Mouse (Mus musculus) limb, embryonic 11.5 days (tissue): Measurements from ENCODE around the gene Mfsd12. TPM values are rescaled to one million over a fixed set of nuclear protein-coding genes. Genes with fewer than 3 reads are reported as not detected.

Experiments used
- ATAC-seq: fragments of 200-750 bp; cut with Nextera tagmentation; 2 replicates; pipeline ENCODE4 v1.8.0; 2017; ENCODE audit warnings: low read depth; ENCODE audit not compliant: insufficient number of reproducible peaks, low FRiP score, low TSS enrichment
- DNase-seq: peaks from one replicate; pipeline ENCODE4 v3.0.0-alpha.2; 2015; ENCODE audit warnings: low spot score
- H3K27ac ChIP-seq: fragments of 300-500 bp; sonication (generic); replicated peaks from 2 replicates; pipeline ENCODE4 v1.5.1; 2014; ENCODE audit warnings: low read depth, mild to moderate bottlenecking, low read length
- H3K27me3 ChIP-seq: fragments of 300-500 bp; sonication (generic); 2 replicates; pipeline ENCODE4 v1.6.1; 2014; ENCODE audit warnings: mild to moderate bottlenecking, low read length, mixed read lengths; ENCODE audit not compliant: control insufficient read depth, insufficient read depth
- H3K36me3 ChIP-seq: fragments of 300-500 bp; sonication (generic); 2 replicates; pipeline ENCODE4 v1.6.1; 2014; ENCODE audit warnings: mild to moderate bottlenecking, low read length, moderate library complexity, mixed read lengths; ENCODE audit not compliant: control insufficient read depth, insufficient read depth
- H3K4me1 ChIP-seq: fragments of 300-500 bp; sonication (generic); 2 replicates; pipeline ENCODE4 v1.6.1; 2014; ENCODE audit warnings: low read length, mixed read lengths; ENCODE audit not compliant: control insufficient read depth, insufficient read depth
- H3K4me2 ChIP-seq: fragments of 300-500 bp; sonication (generic); 2 replicates; pipeline ENCODE4 v1.6.1; 2014; ENCODE audit warnings: low read depth, mild to moderate bottlenecking, moderate library complexity; ENCODE audit not compliant: severe bottlenecking
- H3K4me3 ChIP-seq: fragments of 300-500 bp; sonication (generic); 2 replicates; pipeline ENCODE4 v1.5.1; 2014; ENCODE audit warnings: low read depth, low read length
- H3K9ac ChIP-seq: fragments of 300-500 bp; sonication (generic); 2 replicates; pipeline ENCODE4 v1.6.1; 2014; ENCODE audit warnings: mild to moderate bottlenecking, low read length
- H3K9me3 ChIP-seq: fragments of 300-500 bp; sonication (generic); 2 replicates; pipeline ENCODE4 v1.6.1; 2016; ENCODE audit warnings: low read length; ENCODE audit not compliant: control insufficient read depth
- WGBS: fragments of 180-500 bp; shearing (Covaris S2); extraction: QIAGEN DNeasy Blood & Tissue Kit; methylation state at CpG from one replicate; pipeline ENCODE4 v1.1.7; 2014; 5-methylcytosine and 5-hydroxymethylcytosine counted together
- polyA plus RNA-seq: library from polyadenylated mRNA; unstranded; fragments of >200 nt; fragmentation: Nextera tagmentation; extraction: Ambion mirVana; gene quantifications from 2 replicates; pipeline ENCODE4 v1.2.1, GENCODE M21; 2014

Gene Mfsd12
- polyA plus RNA-seq, 1 experiment from 2014 or later = 4.7 TPM

GRCm38 (mm10) chr10:81393456-81394063, 36.3 kb downstream of the Mfsd12 start:
- Histone ChIP-seq H3K4me1 (peaks cover 10% of the 10 kb centered on the region; the same call in 1 of the 2 replicates), H3K9me3 (no peaks in the 10 kb centered on the region), H3K27me3 (no peaks in the 10 kb centered on the region), H3K4me2 (peak overlapping the region; percentile 24), H3K36me3 (peaks cover 4% of the 10 kb centered on the region; the same call in 1 of the 2 replicates), H3K27ac (no peak overlapping the region; the same call in 1 of the 2 replicates), H3K9ac (peak overlapping the region; percentile 40; the same call in 1 of the 2 replicates), H3K4me3 (peak overlapping the region; percentile 17; the same call in 1 of the 2 replicates)
- ATAC-seq = no peak
- 5% methylated on average over 19 of the region's 19 CpGs for WGBS
- DNase-seq = no peak

DNA sequence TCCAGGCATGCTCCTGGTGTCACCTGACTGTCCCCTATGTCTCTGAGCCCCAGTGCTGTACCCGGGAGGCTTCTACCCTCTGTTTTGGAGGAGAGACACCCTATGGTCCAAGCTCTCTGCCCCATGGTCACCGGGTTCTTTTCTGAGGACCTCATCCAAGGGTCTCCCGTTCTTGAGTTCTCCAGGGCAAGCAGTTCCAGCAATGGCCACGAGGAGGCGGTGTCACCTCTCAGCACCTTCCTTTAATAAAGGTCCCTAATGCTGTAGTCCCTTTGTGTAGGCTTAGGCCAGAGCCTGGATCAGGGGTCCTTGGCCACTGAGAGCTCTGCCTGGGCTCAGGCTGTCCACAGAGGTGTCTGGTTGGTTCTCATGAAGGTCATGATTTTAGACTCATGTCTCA, 37.8 kb downstream of the Mfsd12 start:
- ATAC-seq (no peak), DNase-seq (peak; percentile 90)
- H3K36me3 ChIP-seq = peaks cover 8% of the 10 kb centered on the region; the same call in 1 of the 2 replicates
- H3K27ac ChIP-seq = no peak overlapping the region
- no peak overlapping the region for H3K4me2 ChIP-seq
- no peak overlapping the region for H3K4me3 ChIP-seq
- WGBS = 11% methylated on average over 5 of the region's 5 CpGs
- H3K27me3 ChIP-seq = no peaks in the 10 kb centered on the region; the same call in 1 of the 2 replicates
- H3K9ac ChIP-seq = no peak overlapping the region
- H3K9me3 ChIP-seq = no peaks in the 10 kb centered on the region
- H3K4me1 ChIP-seq = peaks cover 10% of the 10 kb centered on the region; the same call in 1 of the 2 replicates

DNA sequence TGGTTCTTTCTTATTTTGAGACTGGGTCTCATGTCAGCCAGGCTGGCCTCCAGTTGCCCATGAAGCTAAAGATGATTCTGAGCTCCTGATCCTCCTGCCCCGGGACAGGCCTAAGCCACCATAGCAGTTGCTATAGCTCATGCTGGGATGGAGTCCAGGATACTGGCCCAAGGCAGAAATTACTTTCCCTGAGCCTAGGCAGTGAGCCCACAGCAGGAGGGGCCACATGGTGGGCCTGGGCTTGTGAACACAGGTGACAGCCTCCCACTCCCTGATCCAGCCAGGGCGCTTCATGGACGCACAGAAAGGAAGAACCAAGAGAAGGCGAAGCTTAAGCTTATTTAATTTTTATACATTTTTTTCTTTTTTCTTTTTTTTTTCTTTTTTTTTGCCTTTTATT, 38.6 kb downstream of the Mfsd12 start:
- no peak overlapping the region for H3K9ac ChIP-seq
- ATAC-seq = no peak
- WGBS = 80% methylated on average over 4 of the region's 4 CpGs

DNA sequence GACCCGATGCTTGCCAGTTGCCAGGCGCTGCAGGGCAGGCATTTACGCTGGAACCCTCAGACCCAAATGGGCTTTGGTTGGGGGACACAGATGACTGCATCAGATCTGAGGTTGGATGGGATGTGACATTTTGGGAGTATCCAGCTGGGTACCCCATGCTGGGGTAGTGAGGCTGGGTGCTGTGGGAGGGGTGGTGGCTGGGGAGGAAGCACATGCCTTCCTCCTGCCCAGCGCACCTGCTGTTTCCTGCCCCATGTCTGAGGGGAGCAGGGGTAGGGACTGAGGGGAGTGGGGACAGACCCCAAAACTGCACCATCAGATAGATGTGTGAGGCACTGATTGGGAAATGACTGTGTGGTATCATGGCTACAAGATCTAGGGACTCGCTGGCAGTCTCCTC, 39.5 kb downstream of the Mfsd12 start:
- Histone ChIP-seq H3K9ac (no peak overlapping the region), H3K9me3 (no peaks in the 10 kb centered on the region), H3K4me3 (no peak overlapping the region), H3K36me3 (peaks cover 11% of the 10 kb centered on the region; the same call in 1 of the 2 replicates), H3K4me1 (peaks cover 19% of the 10 kb centered on the region), H3K27ac (no peak overlapping the region), H3K27me3 (peaks cover 4% of the 10 kb centered on the region; the same call in 1 of the 2 replicates), H3K4me2 (no peak overlapping the region)
- DNase-seq (no peak), ATAC-seq (no peak)
- WGBS = 72% methylated on average over 5 of the region's 5 CpGs

More for the DNA sequence above, 38.6 kb downstream of the Mfsd12 start:
- Histone ChIP-seq H3K27me3 (peaks cover 4% of the 10 kb centered on the region; the same call in 1 of the 2 replicates), H3K36me3 (peaks cover 11% of the 10 kb centered on the region; the same call in 1 of the 2 replicates), H3K4me1 (peaks cover 14% of the 10 kb centered on the region), H3K27ac (no peak overlapping the region), H3K4me3 (no peak overlapping the region), H3K9me3 (no peaks in the 10 kb centered on the region), H3K4me2 (no peak overlapping the region)
- no peak for DNase-seq

DNA sequence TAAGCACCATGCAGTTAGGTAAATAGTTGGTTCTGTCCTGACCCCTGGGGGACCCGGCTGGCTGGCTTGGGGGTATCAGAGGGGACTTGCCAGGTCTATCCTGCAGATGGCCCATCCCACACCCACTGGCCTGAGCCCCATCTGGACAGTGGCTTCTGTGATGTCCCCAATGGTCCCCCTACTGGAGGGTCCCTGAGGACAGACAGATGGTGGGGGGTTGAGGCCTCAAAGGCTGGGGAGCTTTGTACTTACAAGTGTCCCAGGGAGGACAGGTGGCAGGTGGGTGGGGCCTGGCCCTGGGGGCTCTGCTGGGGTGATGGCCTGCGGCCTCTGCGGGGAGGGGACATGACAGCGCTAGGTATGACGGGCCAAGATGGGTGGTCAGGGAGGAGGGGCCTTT, 42.0 kb downstream of the Mfsd12 start:
- WGBS = 58% methylated on average over 5 of the region's 5 CpGs
- no peak overlapping the region for H3K4me3 ChIP-seq
- H3K36me3 ChIP-seq = peaks cover 11% of the 10 kb centered on the region; the same call in 1 of the 2 replicates
- DNase-seq (no peak), ATAC-seq (no peak)
- no peak overlapping the region for H3K27ac ChIP-seq
- H3K4me2 ChIP-seq = no peak overlapping the region
- peaks cover 4% of the 10 kb centered on the region; the same call in 1 of the 2 replicates for H3K27me3 ChIP-seq
- no peak overlapping the region for H3K9ac ChIP-seq
- no peaks in the 10 kb centered on the region for H3K9me3 ChIP-seq
- peaks cover 31% of the 10 kb centered on the region for H3K4me1 ChIP-seq

GRCm38 (mm10) chr10:81399798-81400308, 42.6 kb downstream of the Mfsd12 start:
- no peak overlapping the region for H3K4me2 ChIP-seq
- peaks cover 4% of the 10 kb centered on the region; the same call in 1 of the 2 replicates for H3K27me3 ChIP-seq
- WGBS = 72% methylated on average over 18 of the region's 18 CpGs
- H3K9ac ChIP-seq = no peak overlapping the region
- DNase-seq (no peak), ATAC-seq (no peak)
- H3K27ac ChIP-seq = no peak overlapping the region
- peaks cover 11% of the 10 kb centered on the region; the same call in 1 of the 2 replicates for H3K36me3 ChIP-seq
- H3K4me3 ChIP-seq = no peak overlapping the region
- H3K4me1 ChIP-seq = peaks cover 32% of the 10 kb centered on the region
- no peaks in the 10 kb centered on the region for H3K9me3 ChIP-seq

- ATAC-seq = no peak
- no peaks in the 10 kb centered on the region for H3K9me3 ChIP-seq
- no peak overlapping the region; the same call in 1 of the 2 replicates for H3K9ac ChIP-seq
- peak overlapping the region; percentile 1; the same call in 1 of the 2 replicates for H3K4me3 ChIP-seq
- peaks cover 32% of the 10 kb centered on the region for H3K4me1 ChIP-seq
- 0 out of 2 replicates have a peak overlapping the region, but pooled peaks have one; percentile 2 for H3K27ac ChIP-seq
- 49% methylated on average over 22 of the region's 22 CpGs for WGBS
- H3K4me2 ChIP-seq = peak overlapping the region; percentile 24
- no peak for DNase-seq
- peaks cover 13% of the 10 kb centered on the region; the same call in 1 of the 2 replicates for H3K36me3 ChIP-seq
- peaks cover 4% of the 10 kb centered on the region; the same call in 1 of the 2 replicates for H3K27me3 ChIP-seq
Measured at GRCm38 (mm10) chr10:81400371-81401204, 43.3 kb downstream of the Mfsd12 start.

DNA sequence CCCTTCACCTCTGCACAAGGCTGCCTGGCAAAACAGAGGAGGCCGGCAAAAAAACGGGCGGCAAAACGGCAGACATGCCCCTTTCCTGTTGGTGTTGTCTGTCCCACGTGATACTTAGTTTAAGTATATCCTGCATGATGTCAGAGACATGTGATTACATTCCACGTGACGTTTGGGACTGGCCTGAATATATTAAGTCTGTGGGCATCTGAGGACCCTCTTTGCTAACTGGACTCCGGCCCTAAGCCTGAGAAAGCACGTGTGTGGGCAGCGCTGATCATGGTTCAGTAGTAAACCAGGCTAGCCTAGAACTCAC, 43.9 kb downstream of the Mfsd12 start:
- Histone ChIP-seq H3K36me3 (peaks cover 13% of the 10 kb centered on the region; the same call in 1 of the 2 replicates), H3K4me3 (no peak overlapping the region), H3K4me1 (peaks cover 34% of the 10 kb centered on the region), H3K27ac (0 out of 2 replicates have a peak overlapping the region, but pooled peaks have one; percentile 2), H3K9me3 (no peaks in the 10 kb centered on the region), H3K4me2 (peak overlapping the region; percentile 24; the same call in 1 of the 2 replicates), H3K9ac (no peak overlapping the region), H3K27me3 (peaks cover 9% of the 10 kb centered on the region; the same call in 1 of the 2 replicates)
- WGBS = 20% methylated on average over 10 of the region's 10 CpGs
- no peak for DNase-seq
- 0 out of 2 replicates have a peak, but pooled peaks have one; percentile 0 for ATAC-seq
